Mouse (Mus musculus): ENCODE data around the gene Acsbg2. TPM values are rescaled to one million over a fixed set of nuclear protein-coding genes. Genes with fewer than 3 reads are reported as not detected.
"Not testable (repeated sequence)": the region's sequence is repeated elsewhere in the genome, so short reads cannot be mapped to it uniquely, and the experiment has no call there.

Acsbg2 gene
- polyA plus RNA-seq (2015; fragmentation: Nextera tagmentation; extraction: Ambion mirVana): not detected in 2 replicates

GRCm38 (mm10) chr17:56874237-56874636 lies at the start of gene Acsbg2:
TSS of gene Acsbg2 (minus strand) at chr17:56874447.
- no peaks in the 10 kb centered on the region for H3K4me1 ChIP-seq (replicated peaks; ENCODE audit: insufficient read depth, low read length)
- no peak within 1 kb of the TSS for H3K4me3 ChIP-seq (replicated peaks; ENCODE audit: low read depth, low read length)
- DNase-seq (ENCODE audit: low spot score) (no peak), ATAC-seq (replicated peaks; ENCODE audit: low FRiP score, low read depth) (no peak)
- H3K4me2 ChIP-seq (ENCODE audit: low read length): no peak within 1 kb of the TSS
- H3K9ac ChIP-seq (ENCODE audit: low read depth, low read length): no peak within 1 kb of the TSS
- no peaks in the 10 kb centered on the region for H3K27me3 ChIP-seq (ENCODE audit: insufficient read depth, low read length)
- no peaks in the 10 kb centered on the region for H3K36me3 ChIP-seq (ENCODE audit: insufficient read depth, low read length)
- WGBS: 92% methylated on average over 2 of the region's 2 CpGs
- H3K9me3 ChIP-seq (replicated peaks; ENCODE audit: low read length): no peaks in the 10 kb centered on the region
- no peak within 1 kb of the TSS for H3K27ac ChIP-seq
- no peak for TF ChIP-seq CTCF (IDR thresholded peaks at IDR 0.05; ENCODE audit: low read depth)

- H3K4me2 ChIP-seq (ENCODE audit: low read length): no peak overlapping the region
- no peaks in the 10 kb centered on the region for H3K27me3 ChIP-seq (ENCODE audit: insufficient read depth, low read length)
- no peaks in the 10 kb centered on the region for H3K9me3 ChIP-seq (replicated peaks; ENCODE audit: low read length)
- no peaks in the 10 kb centered on the region for H3K4me1 ChIP-seq (replicated peaks; ENCODE audit: insufficient read depth, low read length)
- DNase-seq (ENCODE audit: low spot score) (no peak), ATAC-seq (replicated peaks; ENCODE audit: low FRiP score, low read depth) (no peak)
- H3K27ac ChIP-seq: no peak overlapping the region
- H3K9ac ChIP-seq (ENCODE audit: low read depth, low read length): no peak overlapping the region
- no peak for TF ChIP-seq CTCF (IDR thresholded peaks at IDR 0.05; ENCODE audit: low read depth)
- 70% methylated on average over 3 of the region's 3 CpGs for WGBS
- H3K36me3 ChIP-seq (ENCODE audit: insufficient read depth, low read length): peaks cover 40% of the 10 kb centered on the region
- no peak overlapping the region for H3K4me3 ChIP-seq (replicated peaks; ENCODE audit: low read depth, low read length)
Measured at GRCm38 (mm10) chr17:56919725-56920124, 45.5 kb upstream of the Acsbg2 start.

- DNase-seq (ENCODE audit: low spot score) (no peak), ATAC-seq (replicated peaks; ENCODE audit: low FRiP score, low read depth) (no peak)
- H3K9ac ChIP-seq (ENCODE audit: low read depth, low read length): no peak overlapping the region
- no peaks in the 10 kb centered on the region for H3K4me1 ChIP-seq (replicated peaks; ENCODE audit: insufficient read depth, low read length)
- TF ChIP-seq CTCF (IDR thresholded peaks at IDR 0.05; ENCODE audit: low read depth): no peak
- H3K9me3 ChIP-seq (replicated peaks; ENCODE audit: low read length): no peaks in the 10 kb centered on the region
- no peaks in the 10 kb centered on the region for H3K27me3 ChIP-seq (ENCODE audit: insufficient read depth, low read length)
- H3K27ac ChIP-seq: no peak overlapping the region
- no peak overlapping the region for H3K4me2 ChIP-seq (ENCODE audit: low read length)
- peaks cover 34% of the 10 kb centered on the region for H3K36me3 ChIP-seq (ENCODE audit: insufficient read depth, low read length)
- no peak overlapping the region for H3K4me3 ChIP-seq (replicated peaks; ENCODE audit: low read depth, low read length)
- 89% methylated on average over 2 of the region's 2 CpGs for WGBS
Measured at GRCm38 (mm10) chr17:56917166-56917565, 42.9 kb upstream of the Acsbg2 start.

GRCm38 (mm10) chr17:56913444-56913843 lies 39.2 kb upstream of the Acsbg2 start:
- no peak for DNase-seq (ENCODE audit: low spot score)
- Histone ChIP-seq H3K9me3 (replicated peaks; ENCODE audit: low read length) (no peaks in the 10 kb centered on the region), H3K36me3 (ENCODE audit: insufficient read depth, low read length) (peaks cover 37% of the 10 kb centered on the region; the same call in 1 of the 2 replicates), H3K9ac (ENCODE audit: low read depth, low read length) (no peak overlapping the region), H3K4me1 (replicated peaks; ENCODE audit: insufficient read depth, low read length) (no peaks in the 10 kb centered on the region), H3K4me2 (ENCODE audit: low read length) (no peak overlapping the region), H3K4me3 (replicated peaks; ENCODE audit: low read depth, low read length) (no peak overlapping the region), H3K27ac (no peak overlapping the region), H3K27me3 (ENCODE audit: insufficient read depth, low read length) (no peaks in the 10 kb centered on the region)
- no peak for TF ChIP-seq CTCF (IDR thresholded peaks at IDR 0.05; ENCODE audit: low read depth)
- no peak for ATAC-seq (replicated peaks; ENCODE audit: low FRiP score, low read depth)

- ATAC-seq (replicated peaks; ENCODE audit: low FRiP score, low read depth): no peak
- 90% methylated on average over 3 of the region's 3 CpGs for WGBS
- H3K4me3 ChIP-seq (replicated peaks; ENCODE audit: low read depth, low read length): no peak overlapping the region
- no peak overlapping the region for H3K27ac ChIP-seq
- H3K4me2 ChIP-seq (ENCODE audit: low read length): no peak overlapping the region
- TF ChIP-seq CTCF (IDR thresholded peaks at IDR 0.05; ENCODE audit: low read depth): no peak
- no peaks in the 10 kb centered on the region for H3K4me1 ChIP-seq (replicated peaks; ENCODE audit: insufficient read depth, low read length)
- H3K27me3 ChIP-seq (ENCODE audit: insufficient read depth, low read length): no peaks in the 10 kb centered on the region
- H3K9ac ChIP-seq (ENCODE audit: low read depth, low read length): no peak overlapping the region
- peaks cover 35% of the 10 kb centered on the region; the same call in 1 of the 2 replicates for H3K36me3 ChIP-seq (ENCODE audit: insufficient read depth, low read length)
- no peaks in the 10 kb centered on the region for H3K9me3 ChIP-seq (replicated peaks; ENCODE audit: low read length)
- DNase-seq (ENCODE audit: low spot score): no peak
Measured at GRCm38 (mm10) chr17:56913023-56913422, 38.8 kb upstream of the Acsbg2 start.

GRCm38 (mm10) chr17:56909764-56910163 lies 35.5 kb upstream of the Acsbg2 start:
- not testable (repeated sequence) for H3K4me2 ChIP-seq (ENCODE audit: low read length); H3K9ac ChIP-seq (ENCODE audit: low read depth, low read length); H3K4me3 ChIP-seq (replicated peaks; ENCODE audit: low read depth, low read length); H3K9me3 ChIP-seq (replicated peaks; ENCODE audit: low read length); ATAC-seq (replicated peaks; ENCODE audit: low FRiP score, low read depth); H3K4me1 ChIP-seq (replicated peaks; ENCODE audit: insufficient read depth, low read length); DNase-seq (ENCODE audit: low spot score); H3K27ac ChIP-seq; H3K27me3 ChIP-seq (ENCODE audit: insufficient read depth, low read length)
- whole genome bisulfite sequencing: 96% methylated on average over 2 of the region's 2 CpGs
- H3K36me3 ChIP-seq (ENCODE audit: insufficient read depth, low read length): peaks cover 28% of the 10 kb centered on the region; the same call in 1 of the 2 replicates

- no peaks in the 10 kb centered on the region for H3K4me1 ChIP-seq (replicated peaks; ENCODE audit: insufficient read depth, low read length)
- no peak overlapping the region for H3K4me2 ChIP-seq (ENCODE audit: low read length)
- no peaks in the 10 kb centered on the region for H3K9me3 ChIP-seq (replicated peaks; ENCODE audit: low read length)
- peak overlapping the region; percentile 10; the same call in 1 of the 2 replicates for H3K27ac ChIP-seq
- H3K4me3 ChIP-seq (replicated peaks; ENCODE audit: low read depth, low read length): no peak overlapping the region
- no peaks in the 10 kb centered on the region for H3K27me3 ChIP-seq (ENCODE audit: insufficient read depth, low read length)
- 66% methylated on average over 9 of the region's 9 CpGs for WGBS
- H3K9ac ChIP-seq (ENCODE audit: low read depth, low read length): no peak overlapping the region
- TF ChIP-seq CTCF (IDR thresholded peaks at IDR 0.05; ENCODE audit: low read depth): no peak
- DNase-seq (ENCODE audit: low spot score) (no peak), ATAC-seq (replicated peaks; ENCODE audit: low FRiP score, low read depth) (no peak)
- H3K36me3 ChIP-seq (ENCODE audit: insufficient read depth, low read length): peaks cover 38% of the 10 kb centered on the region; the same call in 1 of the 2 replicates
Measured at GRCm38 (mm10) chr17:56907887-56908286, 33.6 kb upstream of the Acsbg2 start.

All from kidney, postnatal 0 days (tissue).